Mouse (Mus musculus) neural tube, embryonic 11.5 days (tissue): ENCODE measurements around the gene Atp5e. TPM values are rescaled to one million over a fixed set of nuclear protein-coding genes. Genes with fewer than 3 reads are reported as not detected.

Source experiments
- ATAC-seq: fragments of 200-750 bp; cut with Nextera tagmentation; 2 replicates; pipeline ENCODE4 v1.8.0; 2017; ENCODE audit warnings: moderate number of reproducible peaks, mild to moderate bottlenecking, moderate TSS enrichment, moderate library complexity; ENCODE audit not compliant: insufficient read depth, low FRiP score, low TSS enrichment
- DNase-seq: peaks from one replicate; pipeline ENCODE4 v3.0.0-alpha.2; 2015; ENCODE audit warnings: low spot score
- H3K27ac ChIP-seq: fragments of 300-500 bp; sonication (generic); 2 replicates; pipeline ENCODE4 v1.5.1; 2014; ENCODE audit warnings: low read depth, mild to moderate bottlenecking, low read length
- H3K27me3 ChIP-seq: fragments of 300-500 bp; sonication (generic); 2 replicates; pipeline ENCODE4 v1.6.1; 2014; ENCODE audit warnings: mild to moderate bottlenecking, low read length, mixed read lengths; ENCODE audit not compliant: control insufficient read depth, insufficient read depth
- H3K36me3 ChIP-seq: fragments of 300-500 bp; sonication (generic); 2 replicates; pipeline ENCODE4 v1.6.1; 2014; ENCODE audit warnings: mild to moderate bottlenecking, low read length, moderate library complexity, mixed read lengths; ENCODE audit not compliant: control insufficient read depth, insufficient read depth
- H3K4me1 ChIP-seq: fragments of 300-500 bp; sonication (generic); 2 replicates; pipeline ENCODE4 v1.6.1; 2014; ENCODE audit warnings: low read length, mixed read lengths; ENCODE audit not compliant: control insufficient read depth, insufficient read depth
- H3K4me2 ChIP-seq: fragments of 300-500 bp; sonication (generic); 2 replicates; pipeline ENCODE4 v1.6.1; 2014; ENCODE audit warnings: low read depth, mild to moderate bottlenecking, moderate library complexity
- H3K4me3 ChIP-seq: fragments of 300-500 bp; sonication (generic); 2 replicates; pipeline ENCODE4 v1.5.1; 2014; ENCODE audit warnings: low read depth, low read length
- H3K9ac ChIP-seq: fragments of 300-500 bp; sonication (generic); 2 replicates; pipeline ENCODE4 v1.6.1; 2014; ENCODE audit warnings: mild to moderate bottlenecking, low read length
- H3K9me3 ChIP-seq: fragments of 300-500 bp; sonication (generic); 2 replicates; pipeline ENCODE4 v1.6.1; 2016; ENCODE audit warnings: low read length; ENCODE audit not compliant: control insufficient read depth
- WGBS: fragments of 180-500 bp; shearing (Covaris S2); extraction: QIAGEN DNeasy Blood & Tissue Kit; methylation state at CpG from one replicate; pipeline ENCODE4 v1.1.7; 2014; 5-methylcytosine and 5-hydroxymethylcytosine counted together
- polyA plus RNA-seq: library from polyadenylated mRNA; unstranded; fragments of >200 nt; fragmentation: Nextera tagmentation; extraction: Ambion mirVana; gene quantifications from 2 replicates; pipeline ENCODE4 v1.2.1, GENCODE M21; 2014

Atp5e gene
- polyA plus RNA-seq, 1 experiment from 2014 or later = 673 TPM

GRCm38 (mm10) chr2:174415731-174416310 lies 48.1 kb downstream of the Atp5e start, which contains the start of gene Nelfcd:
Gene Nelfcd, plus strand, starts transcription at chr2:174415804.
- no peak within 1 kb of the TSS for H3K27ac ChIP-seq
- DNase-seq = peak; percentile 98
- WGBS = under 1% methylated on average over 39 of the region's 40 CpGs
- H3K9me3 ChIP-seq = no peaks in the 10 kb centered on the region
- peak within 1 kb of the TSS; percentile 97 for H3K4me3 ChIP-seq
- no peaks in the 10 kb centered on the region for H3K27me3 ChIP-seq
- H3K36me3 ChIP-seq = no peaks in the 10 kb centered on the region
- peak within 1 kb of the TSS; percentile 75 for H3K4me2 ChIP-seq
- H3K4me1 ChIP-seq = peaks cover 6% of the 10 kb centered on the region
- peak; percentile 89 for ATAC-seq
- H3K9ac ChIP-seq = peak within 1 kb of the TSS; percentile 93

DNA sequence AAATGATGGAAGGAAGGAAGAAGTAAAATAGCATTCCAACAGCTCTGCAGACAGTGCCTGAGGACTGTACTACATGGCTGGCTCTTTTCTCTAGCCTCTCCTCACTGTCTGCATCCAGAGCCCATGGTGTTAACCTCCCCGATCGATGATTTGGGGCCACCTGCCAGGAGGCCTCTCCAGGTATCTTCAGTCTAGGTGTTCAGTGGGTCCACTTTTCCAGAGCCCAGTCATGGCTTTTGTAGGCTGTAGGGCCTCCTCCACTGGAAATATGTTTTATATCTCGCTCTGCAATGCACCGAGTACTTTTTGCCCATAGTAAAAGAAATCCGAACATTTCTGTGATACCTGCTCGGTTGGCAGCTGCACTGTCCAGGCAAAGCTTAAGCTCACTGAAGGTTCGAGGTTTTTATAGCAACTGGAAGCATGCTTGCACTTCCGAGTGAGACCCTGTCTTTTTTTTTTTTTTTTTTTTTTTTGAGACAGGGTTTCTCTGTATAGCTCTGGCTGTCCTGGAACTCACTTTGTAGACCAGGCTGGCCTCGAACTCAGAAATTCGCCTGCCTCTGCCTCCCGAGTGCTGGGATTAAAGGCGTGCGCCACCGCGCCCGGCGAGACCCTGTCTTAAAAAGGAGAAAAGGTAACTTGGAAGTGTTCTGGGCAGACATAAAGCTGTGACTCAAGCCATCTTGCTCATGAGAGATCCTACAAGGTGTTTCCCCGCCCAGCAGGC lies 48.7 kb downstream of the Atp5e start:
- no peak; the same call in 1 of the 2 replicates for ATAC-seq

GRCm38 (mm10) chr2:174413127-174413526 lies 50.8 kb downstream of the Atp5e start:
- no peak for DNase-seq
- Histone ChIP-seq H3K9me3 (no peaks in the 10 kb centered on the region), H3K4me1 (peaks cover 6% of the 10 kb centered on the region), H3K36me3 (no peaks in the 10 kb centered on the region), H3K27me3 (no peaks in the 10 kb centered on the region), H3K27ac (no peak overlapping the region), H3K9ac (no peak overlapping the region), H3K4me2 (no peak overlapping the region), H3K4me3 (no peak overlapping the region)
- no peak for ATAC-seq
- WGBS = 82% methylated on average over 7 of the region's 7 CpGs

More for the DNA sequence above, 48.7 kb downstream of the Atp5e start:
- H3K4me1 ChIP-seq = peaks cover 6% of the 10 kb centered on the region
- H3K27me3 ChIP-seq = no peaks in the 10 kb centered on the region
- H3K9me3 ChIP-seq = no peaks in the 10 kb centered on the region
- no peak overlapping the region for H3K4me2 ChIP-seq
- no peak overlapping the region for H3K27ac ChIP-seq
- H3K36me3 ChIP-seq = no peaks in the 10 kb centered on the region
- no peak for DNase-seq
- H3K4me3 ChIP-seq = peak overlapping the region; percentile 97
- 56% methylated on average over 16 of the region's 18 CpGs for WGBS
- H3K9ac ChIP-seq = no peak overlapping the region; the same call in 1 of the 2 replicates

Other genes starting within 250 kb of the Atp5e start
- gene Gnas, start 179.8 kb downstream of the Atp5e start, polyA plus RNA-seq = 1,351 and 1,381 TPM in 2 replicates
- gene Gm20721, start 117.4 kb downstream of the Atp5e start, polyA plus RNA-seq = 8.1 and 9.1 TPM in 2 replicates
- 169 and 172 TPM in 2 replicates for gene Nelfcd, start 48.3 kb downstream of the Atp5e start, polyA plus RNA-seq
- gene Ctsz, start 25.1 kb downstream of the Atp5e start, polyA plus RNA-seq = 97.5 and 103 TPM in 2 replicates
- gene Tubb1, start 13.4 kb downstream of the Atp5e start, polyA plus RNA-seq = 6.5 and 6.6 TPM in 2 replicates
- 121 and 131 TPM in 2 replicates for gene Prelid3b, start 9.0 kb upstream of the Atp5e start, polyA plus RNA-seq
- gene Zfp831, start 179.4 kb upstream of the Atp5e start, polyA plus RNA-seq = 0.03 TPM in 1 of 2 replicates, not detected in the other